Mouse (Mus musculus) cortical plate, adult 2 months (tissue): ENCODE measurements around the gene Tada3.

Experiments
- CTCF ChIP-seq: fragments of 200-500 bp; IDR thresholded peaks from 2 replicates; pipeline ENCODE4 v1.5.1; 2011; ENCODE audit warnings: mild to moderate bottlenecking, control low read depth, low read length; ENCODE audit not compliant: insufficient read depth; ENCODE audit errors: extremely low read depth
- POLR2A ChIP-seq: fragments of 200-500 bp; IDR thresholded peaks from 2 replicates; pipeline ENCODE4 v1.6.1; 2011; ENCODE audit warnings: mild to moderate bottlenecking, low read length, control low read depth; ENCODE audit not compliant: insufficient read depth; ENCODE audit errors: extremely low read depth

DNA sequence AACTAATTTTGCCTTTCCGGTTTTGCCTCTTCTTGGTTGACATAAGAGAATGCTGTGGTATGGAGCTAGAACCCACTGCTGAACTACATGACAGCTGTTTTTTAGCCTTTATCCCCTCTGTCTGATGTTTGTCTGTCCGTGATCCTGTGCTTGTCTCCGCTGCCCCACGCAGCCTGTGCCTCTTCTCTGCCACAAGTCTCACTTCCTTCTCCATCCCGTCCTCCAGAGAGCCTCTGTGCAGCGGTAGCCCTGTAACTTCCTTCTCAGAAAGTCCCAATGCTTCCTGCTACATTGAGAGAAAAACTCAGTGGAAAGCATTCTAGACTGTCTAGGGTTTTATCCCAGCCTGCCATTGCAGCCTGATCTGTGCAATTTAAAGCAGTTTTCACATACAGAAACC, 1.6 kb upstream of the Tada3 start:
- TF ChIP-seq CTCF (no peak), POLR2A (no peak)
